Mouse (Mus musculus) midbrain, embryonic 16.5 days (tissue): Measurements from ENCODE around the gene Pdgfra. TPM values are rescaled to one million over a fixed set of nuclear protein-coding genes. Genes with fewer than 3 reads are reported as not detected.

Experiments
- microRNA-seq: library from miRNA; unstranded; fragments of <30 nt; microRNA quantifications from one replicate; pipeline ENCODE4, GENCODE M21; 2017
- polyA plus RNA-seq: library from polyadenylated mRNA; unstranded; fragments of >200 nt; fragmentation: Nextera tagmentation; extraction: Ambion mirVana; gene quantifications from 2 replicates; pipeline ENCODE4 v1.2.1, GENCODE M21; 2015

The Pdgfra gene
- polyA plus RNA-seq, 1 experiment from 2014 or later: 15.2 TPM

Small RNA genes within 50 kb of the gene (microRNA-seq; reads per million reads assigned to microRNA genes)
- not detected for gene Mir7025

Other genes starting within 250 kb of the Pdgfra start
- gene Chic2, start 107.5 kb upstream of the Pdgfra start, polyA plus RNA-seq: 26.2 and 28.1 TPM in 2 replicates
- 0.16 and 0.18 TPM in 2 replicates for gene Gsx2, start 76.7 kb upstream of the Pdgfra start, polyA plus RNA-seq